Mouse (Mus musculus) layer of hippocampus, postnatal 36 days (tissue): Measurements from ENCODE around the gene Slc35f2. TPM values are rescaled to one million over a fixed set of nuclear protein-coding genes. Genes with fewer than 3 reads are reported as not detected.

Experiments
- DNase-seq, 2 experiments: peaks; one replicate each; pipeline ENCODE4 v3.0.0; 2022
- total RNA-seq, 2 experiments: library from RNA; stranded (reverse); gene quantifications; 2 replicates each; pipeline ENCODE4 v1.2.3; 2021

Gene Slc35f2
- 1 to 10 TPM; 3.6 to 4.4 TPM for total RNA-seq

DNA sequence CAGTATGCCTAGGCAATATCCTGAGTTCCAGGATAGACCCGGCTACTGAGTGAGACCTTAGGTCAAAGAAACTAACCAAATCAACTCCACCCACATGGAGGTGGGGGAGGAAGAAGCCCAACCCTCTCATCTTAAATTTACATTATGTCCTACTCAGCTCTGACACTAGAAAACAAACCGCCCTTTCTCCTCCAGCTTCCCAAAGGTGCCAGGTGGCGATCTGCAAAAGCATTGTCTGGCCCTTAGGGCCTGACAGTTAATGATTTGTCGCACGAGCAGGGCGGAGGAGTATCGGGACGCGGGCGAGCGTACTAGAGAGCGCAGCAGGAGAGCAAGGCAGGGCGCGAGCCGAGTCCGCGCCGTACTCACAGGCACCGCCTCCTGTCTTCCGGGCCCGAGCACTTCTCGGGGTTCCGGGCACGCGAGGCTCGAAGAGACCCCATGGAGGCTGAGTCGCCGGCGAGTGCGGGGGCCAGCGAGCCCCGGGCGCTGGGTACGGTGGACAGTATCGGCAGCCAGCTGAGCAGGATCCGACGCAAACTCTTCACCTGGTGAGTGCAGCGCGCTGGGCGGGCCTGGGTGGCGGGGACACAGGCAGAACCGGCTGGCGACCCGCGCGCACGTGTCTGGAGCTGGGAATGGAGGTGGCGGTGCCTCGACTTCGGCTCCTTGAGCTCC, at the start of gene Slc35f2:
Gene Slc35f2 (plus strand): TSS at position 195 of the 678 bp plus-strand sequence.
- DNase-seq, result peak; percentile 20 to 42

DNA sequence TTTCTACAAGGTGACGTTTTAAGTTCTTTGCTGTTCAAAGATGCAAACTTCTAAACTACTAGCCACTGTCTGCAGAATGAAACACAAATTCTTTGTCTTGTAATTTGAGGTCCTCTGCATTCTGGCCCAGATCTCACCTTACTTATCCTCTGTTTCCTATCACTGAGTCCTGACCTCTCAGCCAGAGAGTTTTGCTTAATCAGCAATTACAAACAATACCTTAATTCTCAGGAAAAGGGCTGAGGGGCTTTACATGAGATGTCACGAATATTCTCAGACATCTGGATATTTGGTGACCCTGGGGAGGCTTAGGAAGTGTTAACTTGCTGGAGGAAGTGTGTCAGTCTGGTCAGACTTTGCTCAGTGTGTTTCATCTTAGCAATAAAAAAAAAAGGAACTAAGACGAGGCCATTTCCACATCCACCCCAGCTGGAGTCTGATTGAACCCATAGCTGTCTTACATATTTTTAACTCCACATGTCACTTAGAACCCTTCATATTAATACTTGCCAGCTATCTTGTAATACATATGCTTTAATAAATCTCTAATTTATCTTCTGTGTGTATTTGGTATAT, 30.4 kb upstream of the Slc35f2 start:
- DNase-seq, result no peak

DNA sequence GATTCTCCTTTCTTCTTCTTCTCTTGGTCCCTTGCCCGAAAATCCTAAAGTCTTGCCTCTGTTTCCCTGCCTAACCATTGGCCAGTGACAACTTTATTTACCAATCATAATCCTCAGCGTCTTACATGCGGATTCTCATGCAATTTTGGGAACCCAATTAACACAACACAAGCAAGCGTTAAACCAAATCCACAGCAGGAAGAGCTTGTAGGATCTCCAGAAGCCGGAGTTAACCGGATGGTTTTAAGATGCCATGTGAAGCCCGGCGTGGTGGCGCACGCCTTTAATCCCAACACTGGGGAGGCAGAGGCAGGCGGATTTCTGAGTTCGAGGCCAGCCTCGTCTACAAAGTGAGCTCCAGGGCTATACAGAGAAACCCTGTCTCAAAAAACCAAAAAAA, 20.9 kb upstream of the Slc35f2 start:
- DNase-seq, result no peak

DNA sequence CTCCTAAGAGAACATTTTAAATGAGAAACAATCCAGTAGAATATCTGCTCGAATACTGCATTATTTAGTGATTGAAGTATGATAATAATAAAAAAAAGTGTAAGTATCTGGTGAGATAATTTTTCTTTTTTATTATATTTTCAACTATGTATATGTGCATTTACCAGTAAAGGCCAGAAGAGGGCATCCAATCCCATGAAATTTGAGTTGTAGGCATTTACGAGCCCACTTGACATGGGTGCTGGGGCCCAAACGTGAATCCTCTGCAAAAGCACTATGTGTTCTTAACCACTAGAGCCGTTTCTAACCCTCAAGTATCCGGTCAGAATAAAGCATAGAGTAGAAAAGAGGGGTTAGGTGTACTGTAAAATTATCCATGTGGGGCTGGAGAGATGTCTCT, 20.4 kb upstream of the Slc35f2 start:
- no peak for DNase-seq

DNA sequence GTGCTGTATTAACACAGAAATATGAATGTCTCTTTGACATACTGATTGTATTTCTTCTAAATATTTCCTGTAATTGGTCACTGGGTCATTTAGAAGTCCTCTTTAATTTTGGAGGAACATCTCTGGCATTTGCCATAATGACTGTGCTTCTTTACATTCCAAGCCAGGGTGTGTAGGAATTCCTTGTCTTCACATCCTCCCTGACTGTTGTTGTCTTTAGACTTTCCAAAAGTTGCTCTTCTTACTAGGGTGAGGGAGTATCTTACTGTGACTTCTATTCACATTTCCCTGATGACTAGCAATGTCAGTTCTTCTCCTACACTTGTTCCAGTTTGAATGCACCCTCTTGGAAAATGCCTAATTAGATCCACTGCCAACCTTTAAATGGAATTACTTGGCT, 16.5 kb upstream of the Slc35f2 start:
- no peak for DNase-seq

DNA sequence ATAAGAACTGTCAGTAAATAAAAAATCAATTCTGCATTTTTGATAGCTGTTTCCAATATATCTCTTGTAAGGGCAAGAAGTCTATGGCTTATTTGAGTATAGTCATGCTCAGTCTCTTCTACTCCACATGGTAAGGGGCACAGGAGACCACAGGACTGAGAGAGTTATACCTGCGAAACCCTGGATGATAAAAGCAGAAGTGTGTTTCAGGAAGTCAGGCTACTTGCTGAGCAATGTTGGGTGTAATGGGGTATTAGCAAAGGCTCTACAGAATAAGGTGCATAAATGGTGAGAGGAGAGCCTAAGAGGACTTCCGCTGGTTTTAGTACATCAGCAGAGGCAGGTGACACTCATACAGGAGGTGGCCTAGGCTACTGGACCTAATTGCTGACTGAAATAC, 13.2 kb upstream of the Slc35f2 start:
- no peak for DNase-seq

DNA sequence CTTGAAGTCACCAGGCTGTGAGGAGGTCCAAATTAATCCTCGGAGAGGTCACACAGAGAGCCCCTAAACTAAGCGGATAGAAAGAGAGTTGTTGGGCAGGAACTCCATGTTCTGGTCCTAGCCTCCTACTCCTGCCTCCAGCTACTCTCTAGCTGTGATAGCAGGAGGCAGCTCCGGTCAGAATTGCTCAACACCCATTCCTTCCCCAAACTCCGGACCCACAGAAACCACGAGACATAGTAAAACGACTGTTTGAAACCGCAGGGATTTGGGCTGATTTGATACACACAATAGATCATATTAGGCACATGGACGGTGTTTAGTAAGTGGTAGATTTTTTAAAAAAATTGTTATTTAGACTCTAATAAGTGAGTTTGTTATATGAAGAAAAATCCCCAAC, 6.6 kb upstream of the Slc35f2 start:
- DNase-seq, result no peak

DNA sequence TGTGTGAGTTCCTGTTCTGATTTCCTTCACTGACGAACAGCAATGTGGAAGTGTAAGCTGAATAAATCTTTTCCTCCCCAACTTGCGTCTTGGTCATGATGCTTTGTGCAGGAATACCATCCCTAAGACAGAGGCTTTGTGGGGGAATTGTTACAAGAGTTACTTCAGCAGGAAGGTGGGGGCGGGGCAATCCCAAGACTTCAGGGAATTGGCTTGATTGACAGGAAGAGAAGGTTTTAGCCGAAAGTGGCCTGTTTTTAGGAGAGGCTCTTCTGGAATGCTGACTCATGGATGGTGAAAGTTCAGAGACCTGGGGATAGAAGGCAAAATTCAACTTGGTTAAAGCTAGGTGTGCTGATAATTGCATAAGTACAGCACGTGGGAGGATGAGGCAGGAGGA, 2.9 kb upstream of the Slc35f2 start:
- no peak for DNase-seq

DNA sequence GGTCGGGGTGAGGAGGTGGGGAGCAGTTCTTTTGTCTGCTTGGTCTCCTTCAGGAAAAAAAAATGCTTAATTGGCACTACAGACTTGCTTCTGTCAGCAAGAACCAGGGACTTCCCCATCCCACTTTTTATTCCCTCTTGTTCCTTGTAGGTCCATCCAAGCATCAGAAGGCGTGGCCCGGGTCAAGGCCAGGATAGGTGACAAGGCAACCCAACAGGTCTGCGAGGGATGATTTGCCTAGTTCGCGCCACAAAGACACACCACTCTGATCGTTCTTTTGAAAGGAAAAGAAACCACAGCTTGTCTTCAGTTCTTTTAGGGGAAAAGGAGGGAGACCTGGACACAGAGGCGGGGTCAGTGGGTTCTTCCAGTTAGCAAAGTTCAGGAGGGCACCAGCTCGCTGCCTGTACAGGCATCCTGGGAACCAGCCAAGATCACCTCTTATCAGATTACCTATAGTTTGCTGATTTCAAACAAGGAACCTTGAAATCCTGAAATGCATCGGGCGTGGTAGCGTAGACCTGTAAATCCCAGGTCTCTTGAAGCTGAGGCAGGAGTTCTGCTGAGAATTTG, 481 bp upstream of the Slc35f2 start:
- DNase-seq, result no peak

DNA sequence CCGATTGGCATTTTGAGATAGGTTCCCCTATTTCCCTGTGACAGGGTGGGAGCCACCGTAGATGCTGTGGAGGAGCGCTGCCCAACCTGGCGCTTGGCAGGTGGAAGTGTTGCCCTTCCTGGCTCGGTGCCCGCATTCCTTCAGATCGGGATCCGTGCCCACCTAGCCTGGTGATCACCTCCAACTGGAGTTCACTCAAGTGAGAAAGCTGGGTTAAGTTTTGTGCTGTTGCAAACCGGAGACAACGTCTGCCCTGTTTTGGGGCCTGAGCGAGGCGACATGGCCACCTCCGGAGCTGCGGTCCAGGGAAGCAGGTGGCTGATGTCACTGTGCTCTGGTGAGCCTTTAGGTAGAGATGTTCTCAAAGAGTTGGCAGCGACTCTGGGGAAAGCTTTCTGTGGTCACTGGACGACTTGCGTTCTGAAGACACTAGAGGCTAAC, 803 bp downstream of the Slc35f2 start:
- peak in 1 of 2 experiments; percentile 5 for DNase-seq

DNA sequence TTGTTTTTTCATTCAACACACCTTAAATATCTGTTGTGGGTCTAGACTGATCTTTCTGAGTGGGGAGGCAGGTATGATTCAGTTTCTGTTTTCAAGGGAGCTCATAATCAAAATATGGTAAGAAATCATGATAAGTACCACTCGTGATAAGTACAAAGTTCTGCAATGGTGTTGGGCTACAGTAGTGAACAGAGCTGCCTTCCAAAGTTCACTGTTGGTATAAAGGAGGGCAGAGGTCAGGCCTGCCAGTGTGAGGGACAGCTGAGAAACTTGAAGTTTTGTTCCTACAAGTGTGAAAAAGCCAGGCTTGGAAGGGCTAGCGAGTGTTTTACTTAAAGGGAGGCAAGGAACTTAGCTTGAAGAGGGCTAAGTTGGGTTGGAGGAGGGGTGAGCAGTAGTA, 4.2 kb downstream of the Slc35f2 start:
- DNase-seq, result no peak

DNA sequence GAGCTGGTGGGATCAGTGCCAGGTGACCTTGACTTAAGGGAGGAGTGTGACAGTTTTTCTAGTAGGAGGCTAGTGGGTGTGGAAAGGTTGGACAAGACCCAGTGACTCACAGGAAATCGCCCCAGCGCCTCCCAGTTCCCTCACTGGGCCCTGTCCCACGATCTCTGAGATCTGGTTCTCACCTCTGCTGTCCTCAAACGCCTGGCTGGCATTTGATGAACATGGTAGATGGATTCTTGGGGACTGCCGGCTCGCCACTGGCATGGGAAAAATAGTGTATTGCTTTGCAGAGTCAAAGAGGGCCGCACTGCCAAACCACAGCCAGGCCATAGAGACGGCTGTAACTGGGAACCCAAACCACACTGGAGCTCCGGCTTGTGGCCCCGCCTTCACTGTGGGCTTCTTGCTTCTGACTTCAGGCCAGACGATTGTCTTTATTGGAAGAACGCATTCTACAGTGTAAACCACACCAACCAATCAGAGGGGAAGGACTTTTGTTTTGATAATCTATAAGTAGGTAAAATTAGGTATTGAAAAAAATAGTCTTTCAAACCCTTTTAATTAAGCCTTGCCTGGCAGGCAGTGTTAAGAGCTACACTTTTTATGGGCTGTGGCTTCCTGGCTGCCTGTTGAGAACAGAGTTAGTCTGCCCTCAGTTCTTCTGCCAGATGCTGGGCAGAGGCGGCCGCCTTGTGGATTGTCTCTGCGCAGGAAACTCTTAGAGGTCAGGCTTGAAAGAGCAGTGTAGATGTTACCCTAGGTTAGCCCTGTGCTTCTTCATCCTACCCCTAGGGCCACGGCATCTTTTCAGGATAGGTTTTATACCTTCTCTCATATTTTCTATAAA, 15.4 kb downstream of the Slc35f2 start:
- no peak for DNase-seq

DNA sequence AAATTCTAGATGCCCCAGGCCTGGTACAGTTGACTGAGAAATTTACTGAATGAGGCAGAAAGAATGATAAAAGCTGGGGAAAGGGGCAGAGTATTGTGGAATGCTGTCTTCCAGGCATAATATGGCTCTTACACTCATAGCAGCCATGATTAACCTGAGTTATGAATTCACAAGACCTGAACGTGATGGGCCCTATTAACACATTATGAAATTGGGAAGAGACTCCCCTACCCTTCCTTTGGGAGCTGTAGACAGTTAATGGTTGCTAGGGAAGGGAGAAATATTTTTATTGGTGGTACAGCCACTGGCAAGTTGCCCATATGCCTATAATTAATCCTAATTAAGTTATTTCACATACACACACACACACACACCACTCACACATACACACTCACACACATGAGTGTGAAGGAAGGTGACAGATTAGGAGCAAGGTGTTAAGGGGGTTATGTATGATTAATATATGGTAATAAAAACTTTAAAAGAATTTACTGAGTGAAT, 22.5 kb downstream of the Slc35f2 start:
- DNase-seq, result no peak

DNA sequence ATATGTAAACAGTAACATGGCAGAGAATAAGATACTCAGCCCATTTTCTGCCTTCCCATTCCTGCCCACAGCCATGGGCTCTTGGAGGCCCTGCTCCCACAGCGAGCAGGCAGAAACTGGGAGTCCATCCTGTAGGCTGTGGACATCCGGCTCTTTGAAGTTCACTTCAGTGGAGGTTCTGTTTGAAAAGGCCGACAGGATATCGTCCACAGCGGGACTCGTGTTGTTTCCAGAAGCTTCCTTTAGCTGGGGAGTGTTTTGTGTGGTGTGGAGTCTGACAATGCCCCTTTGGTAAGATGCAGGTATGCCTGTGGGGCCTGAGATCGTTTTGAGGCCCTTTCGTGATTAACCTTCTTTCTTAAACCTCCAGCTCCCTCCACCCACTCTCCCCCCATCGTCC, 23.2 kb downstream of the Slc35f2 start:
- DNase-seq, result no peak

DNA sequence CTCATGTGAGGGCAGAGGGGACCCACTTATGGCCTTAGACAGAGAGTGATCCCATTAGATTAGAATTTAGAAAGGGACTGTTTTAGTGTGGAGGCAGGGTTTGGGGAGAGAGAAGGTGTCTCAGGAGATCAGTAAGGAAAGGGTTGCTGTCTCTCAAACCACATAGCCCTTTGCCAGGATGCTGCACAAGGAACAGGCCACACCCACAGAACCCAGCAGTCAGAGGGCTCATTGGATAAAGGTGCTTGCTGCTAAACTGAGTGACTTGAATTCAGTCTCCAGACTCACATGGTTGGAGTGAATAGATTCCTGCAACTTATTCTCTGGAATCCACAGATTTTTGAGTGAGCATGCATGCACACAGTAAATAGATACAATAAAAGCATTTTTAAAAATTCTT, 24.0 kb downstream of the Slc35f2 start:
- DNase-seq, result no peak

DNA sequence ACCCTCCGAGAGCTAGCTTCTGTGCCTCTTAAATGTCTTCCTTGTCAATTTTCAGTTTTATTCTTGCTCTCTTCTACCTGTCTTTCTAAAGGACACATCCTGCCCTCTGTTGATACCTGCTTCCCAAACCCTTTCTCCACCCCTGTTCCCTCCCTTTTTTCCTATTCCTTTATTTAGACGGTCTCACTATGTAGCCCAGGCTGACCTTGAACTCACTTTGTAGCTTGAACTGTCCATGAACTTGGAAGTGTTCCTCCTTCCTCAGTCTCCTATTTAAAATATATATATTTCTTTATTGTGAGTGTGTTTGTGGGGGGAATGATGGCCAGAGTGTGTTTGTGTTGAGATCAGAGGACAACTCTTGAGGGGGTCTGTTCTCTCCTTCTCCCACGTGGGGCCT, 25.0 kb downstream of the Slc35f2 start:
- no peak for DNase-seq

DNA sequence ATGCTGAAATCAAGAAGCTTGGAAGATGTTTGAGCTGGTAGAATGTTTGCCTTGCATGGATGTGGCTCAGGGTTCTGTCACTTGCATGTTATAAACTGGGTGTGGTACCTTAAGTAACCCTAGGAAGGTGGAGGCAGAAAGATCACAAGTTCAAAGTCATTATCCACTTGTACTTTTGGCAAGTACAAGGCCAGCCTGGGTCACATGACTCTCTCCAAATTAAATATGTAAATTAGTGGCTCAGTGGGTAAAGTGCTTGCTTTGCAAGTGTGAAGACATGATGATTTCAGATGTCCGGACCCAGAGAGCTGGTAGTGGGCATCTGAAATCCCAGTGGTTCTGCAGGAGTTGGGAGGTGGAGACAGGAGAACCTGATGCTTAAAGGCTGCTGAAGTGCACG, 25.8 kb downstream of the Slc35f2 start:
- no peak for DNase-seq

DNA sequence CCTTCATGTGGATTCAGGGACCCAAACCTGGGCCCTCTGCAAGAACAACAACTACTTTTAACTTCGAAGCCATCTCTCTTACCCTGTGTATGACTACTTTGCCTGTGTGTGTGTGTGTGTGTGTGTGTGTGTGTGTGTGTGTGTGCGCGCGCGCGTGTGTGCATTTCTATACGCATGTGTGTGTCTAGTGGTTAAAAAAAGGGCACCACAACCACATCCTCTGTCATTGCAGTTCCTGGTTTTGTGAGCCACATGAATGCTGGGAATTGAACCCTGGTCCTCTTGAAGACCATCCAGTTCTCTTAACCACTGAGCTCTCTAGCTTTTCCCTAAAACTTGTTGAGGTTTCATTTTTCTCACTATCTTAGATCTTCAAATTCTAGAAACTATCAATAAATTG, 31.6 kb downstream of the Slc35f2 start:
- no peak for DNase-seq

DNA sequence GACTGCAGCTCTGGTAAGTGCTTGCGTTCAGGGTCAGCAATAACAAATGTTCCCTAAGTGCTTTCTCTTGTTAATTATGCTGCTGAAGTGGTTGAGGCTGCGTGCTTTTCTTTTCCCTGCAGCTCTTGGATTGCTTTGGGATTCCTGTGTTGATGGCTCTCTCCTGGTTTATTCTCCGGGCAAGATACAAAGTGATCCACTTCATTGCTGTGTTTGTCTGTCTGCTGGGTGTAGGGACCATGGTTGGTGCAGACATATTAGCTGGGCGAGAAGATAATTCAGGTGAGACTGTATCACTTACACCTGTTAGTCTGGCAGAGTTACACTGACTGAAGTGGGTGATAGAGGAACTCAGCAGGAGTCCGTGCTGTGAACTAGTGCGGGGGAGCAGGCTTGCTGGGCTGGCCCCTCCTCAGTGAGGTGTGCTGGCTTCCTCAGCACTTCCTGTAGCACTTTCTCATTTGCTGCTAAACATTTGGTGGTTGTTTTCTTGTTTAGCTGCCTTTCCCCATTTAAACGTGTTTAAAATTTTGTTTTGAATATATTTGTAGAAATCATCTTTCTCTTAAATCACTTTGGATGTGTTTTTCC, 35.3 kb downstream of the Slc35f2 start:
- no peak for DNase-seq

DNA sequence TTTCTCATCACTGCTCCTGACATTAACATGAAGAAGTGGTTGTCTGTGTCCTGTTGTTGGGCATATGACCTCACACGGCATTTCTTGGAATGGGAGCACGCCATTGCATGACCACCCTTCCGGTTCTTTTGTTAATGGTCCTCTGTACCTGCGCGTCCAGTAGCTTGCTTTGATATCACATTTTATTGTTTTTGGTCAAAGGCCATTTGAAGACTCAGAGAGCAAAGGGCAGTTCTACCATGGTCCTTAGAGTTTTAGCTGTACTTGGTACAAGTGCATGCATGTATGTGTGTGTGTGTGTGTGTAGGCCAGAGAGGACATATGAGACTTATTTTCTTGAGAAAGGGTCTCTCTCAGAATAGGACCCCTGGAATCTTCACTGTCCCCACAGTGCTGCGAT, 42.1 kb downstream of the Slc35f2 start:
- DNase-seq, result no peak

DNA sequence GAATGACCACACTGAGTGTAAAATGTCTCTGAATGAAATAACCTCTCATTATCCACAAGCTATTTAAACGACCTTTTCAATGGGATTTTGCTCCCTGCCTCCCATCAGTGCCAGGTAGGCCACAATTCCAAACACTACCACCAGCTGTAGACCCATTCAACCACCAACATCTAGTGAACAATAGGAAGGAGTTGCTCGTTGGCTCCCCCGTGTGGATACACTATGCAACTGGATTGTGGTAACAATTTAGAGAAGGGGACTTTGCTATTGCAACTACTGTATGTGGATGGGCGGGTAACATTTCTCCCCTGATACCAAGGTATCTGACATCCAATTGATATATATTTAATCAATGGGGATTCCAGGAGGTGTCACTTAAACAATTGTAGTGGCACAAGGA, 47.4 kb downstream of the Slc35f2 start:
- DNase-seq, result peak in 1 of 2 experiments; percentile 28

DNA sequence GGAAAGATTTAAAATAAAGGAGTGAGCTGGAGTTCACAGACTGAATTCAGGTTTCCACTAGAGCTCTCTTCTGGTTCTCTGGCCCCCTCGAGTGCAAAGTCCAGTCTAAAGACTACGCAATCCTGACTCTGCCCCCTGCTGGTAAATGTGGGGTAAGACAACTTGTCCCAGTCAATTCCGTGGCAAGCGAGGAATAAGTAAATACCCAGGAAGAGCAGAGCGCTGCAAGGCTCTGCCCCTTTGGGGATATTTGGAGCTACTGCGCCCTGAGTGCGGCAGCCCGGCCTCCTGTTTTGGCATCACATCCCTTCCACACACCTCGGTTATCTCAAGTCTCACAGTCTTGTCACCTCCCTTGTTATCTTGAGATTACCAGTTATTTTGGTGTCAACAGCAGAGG, 54.0 kb downstream of the Slc35f2 start:
- no peak for DNase-seq
